Mouse (Mus musculus) intestine, embryonic 14.5 days (tissue): ENCODE measurements at regions not wholly inside any gene's neighbourhood (a gene's known extent, or its start where the extent isn't known, plus 50 kb on each side); places are given as distances from the start of the nearest gene placed in this dataset.

Source experiments
- ATAC-seq: fragments of 200-750 bp; cut with Nextera tagmentation; replicated peaks from 2 replicates; pipeline ENCODE4 v1.8.0; 2017; ENCODE audit warnings: low read depth, moderate number of reproducible peaks, moderate TSS enrichment, moderate library complexity; ENCODE audit not compliant: low FRiP score, low TSS enrichment
- DNase-seq: peaks from one replicate; pipeline ENCODE4 v3.0.0-alpha.2; 2018; ENCODE audit warnings: low spot score
- H3K27ac ChIP-seq: fragments of 300-500 bp; sonication (generic); 2 replicates; pipeline ENCODE4 v1.5.1; 2014; ENCODE audit warnings: low read depth, mild to moderate bottlenecking, control low read depth
- H3K27me3 ChIP-seq: fragments of 300-500 bp; sonication (generic); replicated peaks from 2 replicates; pipeline ENCODE4 v1.6.1; 2014; ENCODE audit warnings: low read length, control low read depth; ENCODE audit not compliant: control insufficient read depth, insufficient read depth
- H3K36me3 ChIP-seq: fragments of 300-500 bp; sonication (generic); 2 replicates; pipeline ENCODE4 v1.6.1; 2014; ENCODE audit warnings: low read length, control low read depth; ENCODE audit not compliant: control insufficient read depth, insufficient read depth
- H3K4me1 ChIP-seq: fragments of 300-500 bp; sonication (generic); replicated peaks from 2 replicates; pipeline ENCODE4 v1.6.1; 2014; ENCODE audit warnings: low read length, control low read depth, mixed read lengths; ENCODE audit not compliant: control insufficient read depth, insufficient read depth
- H3K4me2 ChIP-seq: fragments of 300-500 bp; sonication (generic); 2 replicates; pipeline ENCODE4 v1.6.1; 2014; ENCODE audit warnings: low read length
- H3K4me3 ChIP-seq: fragments of 300-500 bp; sonication (generic); 2 replicates; pipeline ENCODE4 v1.5.1; 2014; ENCODE audit warnings: low read depth, low read length, control low read depth, mixed read lengths
- H3K9ac ChIP-seq: fragments of 300-500 bp; sonication (generic); 2 replicates; pipeline ENCODE4 v1.6.1; 2014; ENCODE audit warnings: mild to moderate bottlenecking, low read length
- H3K9me3 ChIP-seq: fragments of 300-500 bp; sonication (generic); 2 replicates; pipeline ENCODE4 v1.6.1; 2016; ENCODE audit warnings: low read length, control low read depth; ENCODE audit not compliant: control insufficient read depth
- WGBS: fragments of 180-500 bp; shearing (Covaris S2); extraction: QIAGEN DNeasy Blood & Tissue Kit; methylation state at CpG from one replicate; pipeline ENCODE4 v1.1.7; 2014; 5-methylcytosine and 5-hydroxymethylcytosine counted together

DNA sequence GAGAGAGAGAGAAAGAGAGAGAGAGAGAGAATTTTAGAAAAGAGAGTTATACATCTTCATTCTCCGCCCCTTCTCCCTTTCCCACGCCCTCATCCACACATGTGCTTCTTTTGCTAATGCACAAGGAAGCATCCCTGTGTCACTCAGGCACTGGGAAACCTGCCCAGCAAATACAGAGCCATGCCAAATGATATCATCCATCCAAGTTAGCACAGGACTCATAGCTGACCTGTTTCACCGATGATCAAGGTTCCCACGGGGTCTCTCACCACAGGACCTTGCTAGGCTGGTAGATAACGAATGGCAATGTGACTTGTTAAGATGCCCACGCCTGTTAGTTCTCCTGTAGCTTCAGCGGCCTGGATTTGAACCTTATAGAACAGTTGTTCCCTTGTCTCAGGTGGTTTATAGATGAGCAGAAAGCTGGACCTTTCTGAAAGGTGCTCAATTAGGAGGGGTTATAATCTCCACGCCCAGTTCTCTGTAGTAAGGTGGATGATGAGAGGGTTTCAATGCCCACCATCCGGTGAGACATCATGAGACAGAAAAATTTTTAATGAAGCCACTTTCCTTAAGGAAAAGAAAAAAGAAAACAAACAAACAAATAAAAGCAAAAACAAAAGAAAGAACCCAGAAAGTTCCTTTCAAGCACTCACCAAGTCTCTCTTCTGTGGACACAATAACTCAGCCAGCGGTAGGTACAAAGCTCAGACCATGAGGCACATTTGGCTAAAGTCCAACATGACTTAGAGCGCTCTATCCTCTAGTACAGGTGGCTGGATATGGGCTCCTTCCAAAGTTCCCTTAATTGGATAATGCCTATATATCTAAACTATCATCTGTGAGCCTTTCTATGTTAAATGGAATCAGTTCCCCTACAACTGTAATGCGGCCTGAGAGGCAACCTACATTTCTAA, 57.1 kb upstream of the Bmp2k start:
- no peak overlapping the region for H3K9ac ChIP-seq
- H3K27me3 ChIP-seq = no peaks in the 10 kb centered on the region
- H3K36me3 ChIP-seq = no peaks in the 10 kb centered on the region
- DNase-seq = no peak
- 78% methylated on average over 12 of the region's 12 CpGs for WGBS
- H3K4me1 ChIP-seq = peaks cover 4% of the 10 kb centered on the region; the same call in 1 of the 2 replicates
- H3K4me2 ChIP-seq = no peak overlapping the region
- ATAC-seq = peak; percentile 80; the same call in 1 of the 2 replicates
- H3K9me3 ChIP-seq = no peaks in the 10 kb centered on the region
- H3K27ac ChIP-seq = no peak overlapping the region
- H3K4me3 ChIP-seq = no peak overlapping the region

DNA sequence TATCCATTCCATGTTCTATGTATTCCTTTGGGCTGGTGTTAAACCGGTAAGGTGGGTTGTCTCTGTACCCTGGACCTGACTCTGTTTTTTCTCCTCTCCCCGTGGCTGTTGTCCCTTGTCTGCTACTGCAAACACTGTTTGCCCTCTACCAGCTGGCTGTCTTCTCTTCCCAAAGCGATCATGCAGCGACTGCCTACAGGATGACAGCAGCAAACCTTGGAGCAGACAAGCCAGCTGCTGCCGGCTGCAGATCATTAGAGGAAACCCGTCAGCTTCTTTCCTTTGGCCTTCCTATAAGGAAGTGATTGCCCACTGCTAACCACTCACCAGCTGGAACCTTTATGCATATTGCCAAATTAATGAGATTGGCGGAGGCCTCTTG, 56.4 kb upstream of the Bmp2k start:
- Histone ChIP-seq H3K4me3 (no peak overlapping the region), H3K4me1 (peaks cover 4% of the 10 kb centered on the region; the same call in 1 of the 2 replicates), H3K4me2 (no peak overlapping the region), H3K9me3 (no peaks in the 10 kb centered on the region), H3K9ac (no peak overlapping the region), H3K27me3 (no peaks in the 10 kb centered on the region), H3K36me3 (no peaks in the 10 kb centered on the region), H3K27ac (no peak overlapping the region)
- ATAC-seq (peak; percentile 60; the same call in 1 of the 2 replicates), DNase-seq (peak; percentile 69)
- 34% methylated on average over 7 of the region's 7 CpGs for WGBS

DNA sequence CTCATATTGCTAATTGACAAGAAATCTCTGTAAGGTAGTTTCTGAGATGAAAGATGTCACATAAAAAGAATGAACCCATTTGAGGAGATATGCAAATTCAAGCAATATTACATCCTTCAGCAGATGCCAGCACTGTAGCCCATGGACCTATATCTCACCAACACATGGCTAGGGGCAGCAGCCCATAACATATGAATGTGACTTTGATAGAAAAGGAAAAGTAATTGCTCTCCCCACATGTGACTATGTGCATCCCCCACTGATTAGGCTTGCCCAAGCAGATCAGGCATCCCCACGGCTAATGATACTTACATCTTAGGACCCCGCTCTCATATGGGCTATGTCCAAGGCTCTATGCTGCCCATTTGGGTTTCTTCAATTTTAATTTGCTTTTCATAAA, 56.0 kb upstream of the Bmp2k start:
- no peak overlapping the region for H3K4me3 ChIP-seq
- ATAC-seq = no peak
- no peak overlapping the region for H3K4me2 ChIP-seq
- H3K4me1 ChIP-seq = peaks cover 4% of the 10 kb centered on the region; the same call in 1 of the 2 replicates
- H3K27ac ChIP-seq = no peak overlapping the region
- 90% methylated on average over 2 of the region's 2 CpGs for WGBS
- no peaks in the 10 kb centered on the region for H3K9me3 ChIP-seq
- no peaks in the 10 kb centered on the region for H3K27me3 ChIP-seq
- no peak overlapping the region for H3K9ac ChIP-seq
- DNase-seq = no peak
- no peaks in the 10 kb centered on the region for H3K36me3 ChIP-seq
